Mouse (Mus musculus) hindbrain, embryonic 10.5 days (tissue): ENCODE data around the gene Grik4. TPM values are rescaled to one million over a fixed set of nuclear protein-coding genes. Genes with fewer than 3 reads are reported as not detected.

Experiments used
- DNase-seq: peaks from one replicate; pipeline ENCODE4 v3.0.0-alpha.2; 2017; ENCODE audit warnings: low spot score
- H3K27ac ChIP-seq: fragments of 300-500 bp; sonication (generic); 2 replicates; pipeline ENCODE4 v1.5.1; 2016; ENCODE audit warnings: mild to moderate bottlenecking, moderate library complexity
- H3K27me3 ChIP-seq: fragments of 300-500 bp; sonication (generic); 2 replicates; pipeline ENCODE4 v1.6.1; 2016; ENCODE audit warnings: mild to moderate bottlenecking; ENCODE audit not compliant: poor library complexity, insufficient read depth, severe bottlenecking
- H3K36me3 ChIP-seq: fragments of 300-500 bp; sonication (generic); 2 replicates; pipeline ENCODE4 v1.6.1; 2016; ENCODE audit warnings: mild to moderate bottlenecking, moderate library complexity
- H3K4me1 ChIP-seq: fragments of 300-500 bp; sonication (generic); replicated peaks from 2 replicates; pipeline ENCODE4 v1.6.1; 2016; ENCODE audit warnings: mild to moderate bottlenecking
- H3K4me3 ChIP-seq: fragments of 300-500 bp; sonication (generic); 2 replicates; pipeline ENCODE4 v1.5.1; 2016; ENCODE audit warnings: mild to moderate bottlenecking, moderate library complexity
- H3K9me3 ChIP-seq: fragments of 300-500 bp; sonication (generic); 2 replicates; pipeline ENCODE4 v1.6.1; 2016; ENCODE audit warnings: mild to moderate bottlenecking, moderate library complexity
- WGBS: fragments of 180-500 bp; shearing (Covaris S2); methylation state at CpG from one replicate; pipeline ENCODE4 v1.1.7; 2016; 5-methylcytosine and 5-hydroxymethylcytosine counted together
- polyA plus RNA-seq: library from polyadenylated mRNA; unstranded; fragments of >200 nt; fragmentation: Nextera tagmentation; extraction: Ambion mirVana; gene quantifications from 2 replicates; pipeline ENCODE4 v1.2.1, GENCODE M21; 2016

Gene Grik4
- polyA plus RNA-seq, 1 experiment from 2014 or later, result 2.9 TPM

GRCm38 (mm10) chr9:42652309-42652708 is 292.0 kb downstream of the Grik4 start:
- Histone ChIP-seq H3K4me1 (peaks cover 7% of the 10 kb centered on the region; the same call in 1 of the 2 replicates), H3K36me3 (no peaks in the 10 kb centered on the region), H3K9me3 (no peaks in the 10 kb centered on the region), H3K27ac (no peak overlapping the region), H3K4me3 (no peak overlapping the region), H3K27me3 (no peaks in the 10 kb centered on the region)
- 67% methylated on average over 4 of the region's 4 CpGs for WGBS
- DNase-seq, result no peak

DNA sequence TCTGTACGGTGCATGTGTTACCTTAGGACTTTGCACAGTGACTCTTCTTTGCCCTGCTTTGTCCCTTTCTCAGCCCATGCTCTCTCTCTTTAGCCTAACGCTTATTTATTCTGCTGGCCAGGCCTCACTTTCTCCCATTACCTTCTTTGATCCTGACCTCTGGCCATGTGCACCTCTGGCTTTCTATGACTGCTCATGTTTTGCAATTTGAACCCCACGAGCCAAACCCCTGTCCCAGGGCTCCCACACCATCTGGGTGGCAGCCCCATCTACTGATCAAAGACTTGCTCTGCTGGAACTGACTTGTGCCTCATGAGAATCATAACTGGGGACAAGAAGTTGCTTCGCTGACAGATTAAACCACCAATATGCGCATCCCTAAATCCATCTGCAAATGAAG is 294.4 kb downstream of the Grik4 start:
- Histone ChIP-seq H3K9me3 (no peaks in the 10 kb centered on the region), H3K27me3 (no peaks in the 10 kb centered on the region), H3K36me3 (no peaks in the 10 kb centered on the region), H3K4me1 (0 out of 2 replicates have a peak, but pooled peaks cover 6% of the 10 kb centered on the region), H3K27ac (no peak overlapping the region), H3K4me3 (no peak overlapping the region)
- 68% methylated on average over 5 of the region's 5 CpGs for WGBS
- no peak for DNase-seq

- DNase-seq, result no peak
- no peak overlapping the region for H3K27ac ChIP-seq
- no peaks in the 10 kb centered on the region for H3K9me3 ChIP-seq
- 0 out of 2 replicates have a peak, but pooled peaks cover 7% of the 10 kb centered on the region for H3K4me1 ChIP-seq
- H3K4me3 ChIP-seq, result no peak overlapping the region
- WGBS, result 93% methylated on average over 3 of the region's 3 CpGs
- H3K36me3 ChIP-seq, result no peaks in the 10 kb centered on the region
- H3K27me3 ChIP-seq, result no peaks in the 10 kb centered on the region
Measured at GRCm38 (mm10) chr9:42648051-42648450, 296.2 kb downstream of the Grik4 start.

- 76% methylated on average over 3 of the region's 3 CpGs for WGBS
Measured at GRCm38 (mm10) chr9:42647596-42647995, 296.7 kb downstream of the Grik4 start.

DNA sequence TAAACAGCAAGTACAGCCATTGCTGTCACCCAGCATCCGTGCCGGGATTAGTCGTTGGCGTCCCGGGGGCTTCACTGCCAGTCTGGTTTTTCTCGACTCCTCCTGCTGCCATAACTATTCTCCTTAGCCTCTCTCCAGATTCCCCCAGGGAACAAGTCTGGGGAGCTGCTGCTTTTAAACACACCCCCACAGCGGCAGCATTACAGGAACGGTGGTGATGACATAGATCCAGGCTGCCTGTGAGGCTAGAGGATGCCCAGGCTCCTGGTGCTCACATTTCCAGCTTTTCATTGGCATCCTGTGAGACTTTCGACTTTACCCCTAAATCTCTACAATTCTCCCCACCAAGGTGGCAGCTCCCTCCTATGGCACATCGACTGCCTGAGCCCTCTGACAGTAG is 297.5 kb downstream of the Grik4 start:
- Histone ChIP-seq H3K27me3 (no peaks in the 10 kb centered on the region), H3K9me3 (no peaks in the 10 kb centered on the region), H3K27ac (no peak overlapping the region), H3K4me3 (no peak overlapping the region), H3K4me1 (0 out of 2 replicates have a peak, but pooled peaks cover 15% of the 10 kb centered on the region), H3K36me3 (no peaks in the 10 kb centered on the region)
- DNase-seq, result no peak
- 79% methylated on average over 10 of the region's 10 CpGs for WGBS

More at GRCm38 (mm10) chr9:42647596-42647995, 296.7 kb downstream of the Grik4 start:
- Histone ChIP-seq H3K4me1 (0 out of 2 replicates have a peak, but pooled peaks cover 12% of the 10 kb centered on the region), H3K9me3 (no peaks in the 10 kb centered on the region), H3K27ac (no peak overlapping the region), H3K27me3 (no peaks in the 10 kb centered on the region), H3K4me3 (no peak overlapping the region), H3K36me3 (no peaks in the 10 kb centered on the region)
- DNase-seq, result no peak

DNA sequence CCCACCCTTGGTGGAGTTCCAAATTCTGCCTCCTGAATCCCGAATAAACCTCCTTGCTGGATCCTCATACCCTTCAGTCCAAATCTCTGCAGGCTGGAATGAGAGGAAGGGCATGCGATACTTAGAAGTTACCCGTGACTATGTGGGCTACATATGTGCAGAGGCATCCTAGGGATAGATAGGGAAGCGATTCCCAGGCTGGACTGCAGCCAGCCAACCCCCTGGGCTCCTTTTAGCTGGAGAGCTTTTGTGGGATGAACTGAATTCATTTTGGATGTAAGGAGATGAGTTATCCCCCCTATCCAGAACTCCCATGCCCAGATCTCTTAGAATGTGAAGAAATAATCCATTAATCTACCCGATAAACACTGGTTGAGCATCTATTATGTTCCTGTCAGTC is 299.1 kb downstream of the Grik4 start:
- Histone ChIP-seq H3K27ac (no peak overlapping the region), H3K4me1 (0 out of 2 replicates have a peak, but pooled peaks cover 21% of the 10 kb centered on the region), H3K9me3 (no peaks in the 10 kb centered on the region), H3K4me3 (no peak overlapping the region), H3K27me3 (no peaks in the 10 kb centered on the region), H3K36me3 (no peaks in the 10 kb centered on the region)
- no peak for DNase-seq
- 89% methylated on average over 5 of the region's 5 CpGs for WGBS

DNA sequence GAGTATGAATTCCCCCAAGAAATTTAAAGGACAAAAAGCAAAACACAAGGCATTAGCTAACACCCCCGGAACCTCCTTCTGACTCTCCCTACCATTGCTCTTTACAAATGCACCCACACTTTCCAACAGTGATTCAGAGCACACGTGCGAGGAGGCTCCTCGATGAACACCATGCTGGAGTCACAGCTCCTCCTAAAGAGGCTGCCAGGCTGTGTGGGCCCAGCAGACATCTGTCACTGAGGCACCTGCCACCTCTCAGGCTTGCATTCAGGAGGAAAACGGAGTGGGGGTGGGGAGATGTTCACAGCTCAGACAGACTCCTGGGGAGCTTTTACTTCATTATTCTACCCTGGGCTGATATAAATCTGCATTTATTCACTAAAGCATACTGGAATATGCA is 301.5 kb downstream of the Grik4 start:
- 49% methylated on average over 5 of the region's 5 CpGs for WGBS
- Histone ChIP-seq H3K9me3 (no peaks in the 10 kb centered on the region), H3K27ac (no peak overlapping the region), H3K27me3 (no peaks in the 10 kb centered on the region; the same call in 1 of the 2 replicates), H3K36me3 (no peaks in the 10 kb centered on the region), H3K4me1 (peaks cover 43% of the 10 kb centered on the region), H3K4me3 (no peak overlapping the region)
- DNase-seq, result no peak

DNA sequence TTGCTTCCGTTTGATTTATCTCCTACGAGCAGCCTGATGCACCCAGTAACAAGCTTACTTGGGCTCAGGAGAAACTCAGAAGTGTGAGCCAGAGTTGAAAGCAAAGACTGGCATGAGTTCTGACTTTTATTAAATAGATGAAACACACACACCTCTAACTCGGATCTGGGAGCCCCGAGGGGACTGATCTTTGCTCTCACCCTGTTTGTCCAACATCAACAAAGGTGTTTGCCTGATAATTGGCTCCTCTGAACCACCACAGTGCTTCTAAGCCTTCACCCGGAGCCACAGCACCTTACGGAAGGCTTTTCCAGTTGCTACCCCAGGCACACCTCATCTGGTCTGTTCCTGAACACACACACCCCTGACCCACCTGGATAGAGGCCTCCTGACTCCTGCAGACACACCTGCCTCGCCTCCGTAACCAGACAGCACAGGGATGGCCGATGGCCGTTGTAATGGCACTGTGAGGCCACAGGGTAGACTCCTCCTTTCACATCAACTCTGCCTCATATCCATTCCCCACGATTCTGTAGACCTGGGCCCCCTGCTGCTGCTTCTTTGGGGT is 302.7 kb downstream of the Grik4 start:
- Histone ChIP-seq H3K4me1 (peaks cover 47% of the 10 kb centered on the region), H3K36me3 (no peaks in the 10 kb centered on the region), H3K27ac (no peak overlapping the region; the same call in 1 of the 2 replicates), H3K9me3 (no peaks in the 10 kb centered on the region), H3K4me3 (no peak overlapping the region), H3K27me3 (peaks cover 6% of the 10 kb centered on the region; the same call in 1 of the 2 replicates)
- no peak for DNase-seq
- 75% methylated on average over 11 of the region's 11 CpGs for WGBS

DNA sequence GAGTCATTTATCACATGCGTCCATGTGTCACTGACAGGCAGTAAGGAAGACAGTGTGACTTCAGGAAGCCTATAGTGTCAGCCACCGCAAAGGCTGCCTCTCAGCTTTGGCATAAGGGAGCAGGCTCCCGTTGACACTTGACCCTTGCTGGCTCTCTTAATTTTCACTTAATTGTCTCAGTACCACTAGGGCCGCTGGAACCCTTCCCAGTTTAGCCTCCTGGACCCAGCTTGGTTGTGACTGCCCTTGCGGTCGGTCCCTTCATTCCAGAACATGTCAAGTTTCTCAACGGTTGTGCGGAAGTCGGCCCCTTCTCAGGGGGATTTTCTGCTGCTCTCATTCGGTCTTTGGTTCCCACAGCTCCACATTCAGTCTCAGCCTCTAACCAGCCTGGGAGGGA is 307.8 kb downstream of the Grik4 start:
- no peak for DNase-seq
- peaks cover 40% of the 10 kb centered on the region for H3K4me1 ChIP-seq
- H3K36me3 ChIP-seq, result no peaks in the 10 kb centered on the region
- 73% methylated on average over 10 of the region's 10 CpGs for WGBS
- no peak overlapping the region for H3K27ac ChIP-seq
- H3K4me3 ChIP-seq, result no peak overlapping the region
- H3K9me3 ChIP-seq, result no peaks in the 10 kb centered on the region
- H3K27me3 ChIP-seq, result peaks cover 20% of the 10 kb centered on the region

DNA sequence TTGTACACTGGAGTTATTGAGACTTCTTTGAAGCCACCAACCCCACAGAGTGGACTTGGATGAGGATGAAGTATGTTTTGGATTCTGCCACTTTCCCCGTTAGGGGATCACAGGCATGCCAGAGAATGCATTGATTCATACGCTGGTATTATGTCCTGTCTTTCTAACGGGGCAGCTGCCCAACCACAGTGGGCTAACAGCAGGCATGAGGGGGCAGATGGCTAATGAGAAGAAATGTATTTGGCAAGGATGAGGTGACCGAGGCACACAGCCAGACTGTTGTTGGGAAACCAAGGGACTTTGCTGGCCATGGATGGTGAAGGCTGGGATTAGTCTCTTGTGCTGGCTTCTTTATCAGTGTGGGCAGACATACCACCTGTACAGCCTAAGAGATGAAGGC is 312.8 kb downstream of the Grik4 start:
- H3K9me3 ChIP-seq, result no peaks in the 10 kb centered on the region
- H3K36me3 ChIP-seq, result no peaks in the 10 kb centered on the region
- H3K27me3 ChIP-seq, result peaks cover 13% of the 10 kb centered on the region
- H3K4me1 ChIP-seq, result peaks cover 26% of the 10 kb centered on the region
- WGBS, result 84% methylated on average over 4 of the region's 4 CpGs
- H3K27ac ChIP-seq, result no peak overlapping the region
- no peak for DNase-seq
- H3K4me3 ChIP-seq, result no peak overlapping the region

DNA sequence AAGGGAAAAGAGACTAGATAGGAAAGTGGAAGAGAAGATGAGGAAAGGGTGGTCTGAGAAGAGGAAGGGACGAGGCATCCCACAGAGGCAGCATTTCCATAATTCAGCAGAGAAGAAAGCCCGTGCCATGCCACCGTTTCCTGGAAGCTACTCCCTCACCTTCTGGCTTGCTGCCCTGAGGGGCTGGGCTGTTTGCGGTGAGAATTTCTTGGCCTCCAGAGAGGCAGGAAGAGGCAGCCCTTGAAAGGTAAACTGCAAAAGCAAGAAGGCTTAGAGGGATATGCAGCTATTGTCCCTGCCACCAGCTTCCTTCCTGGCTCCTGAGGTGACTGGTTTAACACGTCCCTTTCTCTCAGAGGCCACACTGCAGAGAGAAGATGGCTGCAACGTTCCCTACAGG is 316.7 kb downstream of the Grik4 start:
- WGBS, result 37% methylated on average over 6 of the region's 6 CpGs
- peaks cover 27% of the 10 kb centered on the region for H3K4me1 ChIP-seq
- no peaks in the 10 kb centered on the region for H3K9me3 ChIP-seq
- no peaks in the 10 kb centered on the region for H3K36me3 ChIP-seq
- no peak overlapping the region for H3K4me3 ChIP-seq
- no peak for DNase-seq
- no peaks in the 10 kb centered on the region for H3K27me3 ChIP-seq
- H3K27ac ChIP-seq, result peak overlapping the region; percentile 57

DNA sequence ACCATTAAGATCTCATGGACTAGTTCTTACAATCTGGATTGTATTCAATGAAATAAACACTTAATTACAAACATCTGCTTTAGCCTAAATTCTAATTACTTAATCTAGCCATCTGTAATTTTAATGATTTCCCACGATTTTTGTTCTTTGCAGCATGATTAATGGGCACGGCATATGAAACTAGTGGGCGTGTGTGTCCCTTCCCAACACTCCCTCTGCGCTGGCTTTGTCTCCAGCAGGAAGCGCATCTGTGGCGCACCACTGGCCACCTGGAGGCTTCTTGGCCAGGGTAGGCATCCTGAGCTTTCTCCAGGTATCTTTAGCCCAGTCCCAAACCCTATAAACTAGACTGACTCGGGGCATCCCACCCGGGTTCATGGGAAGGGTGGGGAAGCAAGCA is 317.1 kb downstream of the Grik4 start:
- Histone ChIP-seq H3K27me3 (no peaks in the 10 kb centered on the region), H3K4me3 (no peak overlapping the region), H3K9me3 (no peaks in the 10 kb centered on the region), H3K4me1 (peaks cover 27% of the 10 kb centered on the region), H3K36me3 (no peaks in the 10 kb centered on the region), H3K27ac (peak overlapping the region; percentile 57)
- WGBS, result 70% methylated on average over 8 of the region's 8 CpGs
- no peak for DNase-seq

GRCm38 (mm10) chr9:42626226-42626775 is 318.0 kb downstream of the Grik4 start:
- Histone ChIP-seq H3K9me3 (no peaks in the 10 kb centered on the region), H3K4me3 (no peak overlapping the region), H3K27me3 (no peaks in the 10 kb centered on the region), H3K36me3 (no peaks in the 10 kb centered on the region), H3K4me1 (peaks cover 27% of the 10 kb centered on the region), H3K27ac (peak overlapping the region; percentile 30)
- 31% methylated on average over 6 of the region's 6 CpGs for WGBS
- peak; percentile 16 for DNase-seq
